Mouse (Mus musculus) liver, embryonic 16.5 days (tissue): ENCODE measurements around the gene Vcl. TPM values are rescaled to one million over a fixed set of nuclear protein-coding genes. Genes with fewer than 3 reads are reported as not detected.

ENCODE experiments used
- ATAC-seq: fragments of 200-750 bp; cut with Nextera tagmentation; 2 replicates; pipeline ENCODE4 v1.8.0; 2017; ENCODE audit warnings: low read depth, mild to moderate bottlenecking, moderate number of reproducible peaks, moderate library complexity
- H3K27ac ChIP-seq: fragments of 300-500 bp; sonication (generic); 2 replicates; pipeline ENCODE4 v1.5.1; 2014; ENCODE audit warnings: mild to moderate bottlenecking, low read length
- H3K27me3 ChIP-seq: fragments of 300-500 bp; sonication (generic); 2 replicates; pipeline ENCODE4 v1.6.1; 2014; ENCODE audit warnings: low read depth, low read length, mixed read lengths; ENCODE audit not compliant: control insufficient read depth, insufficient read depth
- H3K36me3 ChIP-seq: fragments of 300-500 bp; sonication (generic); 2 replicates; pipeline ENCODE4 v1.6.1; 2014; ENCODE audit warnings: mild to moderate bottlenecking; ENCODE audit not compliant: control insufficient read depth, insufficient read depth
- H3K4me1 ChIP-seq: fragments of 300-500 bp; sonication (generic); 2 replicates; pipeline ENCODE4 v1.6.1; 2014; ENCODE audit warnings: low read depth, low read length, mixed read lengths; ENCODE audit not compliant: control insufficient read depth
- H3K4me2 ChIP-seq: fragments of 300-500 bp; sonication (generic); 2 replicates; pipeline ENCODE4 v1.6.1; 2014; ENCODE audit warnings: low read depth, low read length, mixed read lengths
- H3K4me3 ChIP-seq: fragments of 300-500 bp; sonication (generic); 2 replicates; pipeline ENCODE4 v1.5.1; 2014; ENCODE audit warnings: low read depth, mild to moderate bottlenecking, low read length
- H3K9ac ChIP-seq: fragments of 300-500 bp; sonication (generic); 2 replicates; pipeline ENCODE4 v1.6.1; 2014; ENCODE audit warnings: low read depth, low read length
- H3K9me3 ChIP-seq: fragments of 300-500 bp; sonication (generic); replicated peaks from 2 replicates; pipeline ENCODE4 v1.6.1; 2016; ENCODE audit warnings: low read length; ENCODE audit not compliant: control insufficient read depth
- WGBS: fragments of 180-500 bp; shearing (Covaris S2); extraction: QIAGEN DNeasy Blood & Tissue Kit; methylation state at CpG from one replicate; pipeline ENCODE4 v1.1.7; 2014; ENCODE audit not compliant: insufficient replicate concordance; 5-methylcytosine and 5-hydroxymethylcytosine counted together
- polyA plus RNA-seq: library from polyadenylated mRNA; unstranded; fragments of >200 nt; fragmentation: Nextera tagmentation; extraction: Ambion mirVana; gene quantifications from 2 replicates; pipeline ENCODE4 v1.2.1, GENCODE M21; 2015

Vcl gene
- polyA plus RNA-seq, 1 experiment from 2014 or later: 19.9 TPM

GRCm38 (mm10) chr14:21058972-21059371 is 129.8 kb downstream of the Vcl start:
- ATAC-seq: no peak
- Histone ChIP-seq H3K4me2 (no peak overlapping the region), H3K9me3 (no peaks in the 10 kb centered on the region), H3K27ac (no peak overlapping the region), H3K27me3 (no peaks in the 10 kb centered on the region), H3K36me3 (no peaks in the 10 kb centered on the region), H3K4me3 (no peak overlapping the region), H3K4me1 (peaks cover 7% of the 10 kb centered on the region), H3K9ac (no peak overlapping the region)
- WGBS: 53% methylated on average over 2 of the region's 2 CpGs

- no peak overlapping the region for H3K4me2 ChIP-seq
- 0 out of 2 replicates have a peak, but pooled peaks have one; percentile 16 for ATAC-seq
- peaks cover 16% of the 10 kb centered on the region for H3K4me1 ChIP-seq
- 39% methylated on average over 5 of the region's 5 CpGs for WGBS
- H3K27ac ChIP-seq: no peak overlapping the region
- H3K27me3 ChIP-seq: no peaks in the 10 kb centered on the region
- H3K4me3 ChIP-seq: no peak overlapping the region
- no peaks in the 10 kb centered on the region for H3K9me3 ChIP-seq
- no peaks in the 10 kb centered on the region for H3K36me3 ChIP-seq
- no peak overlapping the region for H3K9ac ChIP-seq
Observed at GRCm38 (mm10) chr14:21062766-21063513, 133.7 kb downstream of the Vcl start.

DNA sequence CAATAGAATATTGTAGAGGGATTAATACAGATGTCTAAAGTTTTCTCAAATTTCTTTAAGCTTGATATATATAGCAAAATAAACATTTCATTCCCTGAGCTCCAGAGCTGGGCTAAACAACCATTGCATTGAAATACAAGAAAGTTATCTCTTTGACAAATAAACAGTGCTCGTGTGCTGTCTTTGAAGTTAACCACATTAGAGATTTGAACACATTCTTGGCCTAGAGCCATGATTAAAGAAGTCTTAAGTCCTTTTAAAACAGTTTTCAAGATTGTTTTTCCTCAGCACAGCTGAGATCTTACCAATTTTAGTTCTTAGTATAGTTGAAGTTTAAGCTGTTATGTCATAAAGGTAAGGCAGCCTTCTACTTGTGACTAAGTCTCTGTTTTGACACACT is 135.1 kb downstream of the Vcl start:
- Histone ChIP-seq H3K27me3 (no peaks in the 10 kb centered on the region), H3K4me1 (peaks cover 16% of the 10 kb centered on the region), H3K4me3 (no peak overlapping the region), H3K9me3 (no peaks in the 10 kb centered on the region), H3K4me2 (no peak overlapping the region), H3K9ac (no peak overlapping the region), H3K27ac (no peak overlapping the region), H3K36me3 (no peaks in the 10 kb centered on the region)
- no peak for ATAC-seq
- 14% methylated on average over 1 of the region's 1 CpGs for WGBS

GRCm38 (mm10) chr14:21065490-21066162 is 136.4 kb downstream of the Vcl start:
- Histone ChIP-seq H3K9ac (no peak overlapping the region), H3K27me3 (no peaks in the 10 kb centered on the region), H3K4me3 (no peak overlapping the region), H3K27ac (peak overlapping the region; percentile 16; the same call in 1 of the 2 replicates), H3K4me1 (peaks cover 16% of the 10 kb centered on the region), H3K4me2 (peak overlapping the region; percentile 10; the same call in 1 of the 2 replicates), H3K36me3 (no peaks in the 10 kb centered on the region), H3K9me3 (no peaks in the 10 kb centered on the region)
- WGBS: 20% methylated on average over 8 of the region's 8 CpGs
- no peak for ATAC-seq

- Histone ChIP-seq H3K27ac (no peak overlapping the region), H3K4me2 (no peak overlapping the region), H3K36me3 (no peaks in the 10 kb centered on the region), H3K27me3 (no peaks in the 10 kb centered on the region), H3K9ac (no peak overlapping the region), H3K4me3 (no peak overlapping the region), H3K9me3 (no peaks in the 10 kb centered on the region), H3K4me1 (peaks cover 22% of the 10 kb centered on the region)
- 84% methylated on average over 5 of the region's 5 CpGs for WGBS
- ATAC-seq: no peak
Observed at GRCm38 (mm10) chr14:21069594-21069993, 140.4 kb downstream of the Vcl start.

- peak overlapping the region; percentile 88; the same call in 1 of the 2 replicates for H3K9ac ChIP-seq
- H3K27me3 ChIP-seq: no peaks in the 10 kb centered on the region
- peaks cover 34% of the 10 kb centered on the region for H3K4me1 ChIP-seq
- peak overlapping the region; percentile 96 for H3K27ac ChIP-seq
- WGBS: 12% methylated on average over 3 of the region's 3 CpGs
- H3K4me2 ChIP-seq: peak overlapping the region; percentile 90
- peak overlapping the region; percentile 84 for H3K4me3 ChIP-seq
- no peaks in the 10 kb centered on the region for H3K9me3 ChIP-seq
- no peaks in the 10 kb centered on the region for H3K36me3 ChIP-seq
- ATAC-seq: peak; percentile 36
Observed at GRCm38 (mm10) chr14:21073981-21074380, 144.8 kb downstream of the Vcl start.

DNA sequence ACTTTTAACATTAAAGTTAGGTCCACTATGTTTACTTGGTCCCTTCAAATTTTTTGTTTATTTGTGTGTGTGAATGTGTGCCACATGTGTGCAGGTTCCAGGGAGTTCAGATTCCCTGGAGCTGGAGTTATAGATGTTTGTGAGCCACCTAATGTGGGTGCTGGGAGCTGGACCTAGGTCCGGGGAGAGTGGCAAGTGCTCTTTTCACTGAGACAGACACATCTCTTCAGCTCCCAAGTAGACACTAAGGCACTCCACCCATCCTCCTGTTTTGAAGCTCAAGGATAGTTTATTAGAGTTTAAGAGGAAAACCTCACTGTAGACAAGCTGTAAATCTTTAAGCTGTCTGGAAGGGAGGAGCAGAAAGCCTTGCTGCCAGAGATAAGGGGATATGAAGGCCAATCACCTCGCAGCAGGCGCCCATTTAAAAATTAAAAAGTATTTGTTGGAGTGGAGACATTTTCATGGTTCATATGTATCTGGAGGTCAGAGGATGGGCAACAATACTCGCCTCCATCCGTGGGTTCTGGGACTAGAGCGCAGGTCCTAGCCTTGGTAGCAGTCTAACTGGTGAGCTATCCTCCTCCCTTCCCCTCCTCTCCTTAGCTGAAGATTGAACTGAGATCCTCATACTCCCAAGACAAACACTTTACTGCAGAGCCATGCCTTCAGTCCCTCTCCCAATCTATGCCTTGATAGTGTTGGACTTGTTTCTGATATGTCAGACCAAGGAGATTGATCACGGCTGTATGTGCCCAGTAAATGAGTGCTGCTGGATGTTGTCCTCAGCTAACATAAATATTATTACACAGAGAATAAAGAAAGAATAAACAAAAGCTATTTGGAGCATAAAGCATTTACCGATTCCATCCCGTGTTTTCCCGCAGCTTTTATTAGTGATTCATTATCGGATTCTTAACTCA is 145.5 kb downstream of the Vcl start:
- H3K9me3 ChIP-seq: no peaks in the 10 kb centered on the region
- peak overlapping the region; percentile 96 for H3K27ac ChIP-seq
- peak; percentile 14 for ATAC-seq
- H3K4me1 ChIP-seq: peaks cover 38% of the 10 kb centered on the region
- H3K27me3 ChIP-seq: no peaks in the 10 kb centered on the region
- H3K4me3 ChIP-seq: peak overlapping the region; percentile 84
- peak overlapping the region; percentile 90 for H3K4me2 ChIP-seq
- WGBS: 24% methylated on average over 11 of the region's 11 CpGs
- H3K36me3 ChIP-seq: no peaks in the 10 kb centered on the region
- H3K9ac ChIP-seq: peak overlapping the region; percentile 88

GRCm38 (mm10) chr14:21075751-21076500 is 146.7 kb downstream of the Vcl start:
- Histone ChIP-seq H3K4me3 (peak overlapping the region; percentile 84), H3K9ac (peak overlapping the region; percentile 88), H3K4me1 (peaks cover 43% of the 10 kb centered on the region), H3K4me2 (peak overlapping the region; percentile 90), H3K36me3 (no peaks in the 10 kb centered on the region), H3K9me3 (no peaks in the 10 kb centered on the region), H3K27ac (peak overlapping the region; percentile 96), H3K27me3 (no peaks in the 10 kb centered on the region)
- under 1% methylated on average over 56 of the region's 59 CpGs for WGBS
- ATAC-seq: peak; percentile 93
